Mouse (Mus musculus) layer of hippocampus, adult 8-10 months (tissue): ENCODE results near the gene Vmn1r10. TPM values are rescaled to one million over a fixed set of nuclear protein-coding genes. Genes with fewer than 3 reads are reported as not detected.

ENCODE experiments used
- DNase-seq, 2 experiments: peaks; one replicate each; pipeline ENCODE4 v3.0.0; 2022; ENCODE audit warnings: low spot score in 2 of 2
- total RNA-seq, 4 experiments: library from RNA; stranded (reverse); gene quantifications; 2 replicates each; pipeline ENCODE4 v1.2.4; 2022

Vmn1r10 gene
- total RNA-seq: not detected

DNA sequence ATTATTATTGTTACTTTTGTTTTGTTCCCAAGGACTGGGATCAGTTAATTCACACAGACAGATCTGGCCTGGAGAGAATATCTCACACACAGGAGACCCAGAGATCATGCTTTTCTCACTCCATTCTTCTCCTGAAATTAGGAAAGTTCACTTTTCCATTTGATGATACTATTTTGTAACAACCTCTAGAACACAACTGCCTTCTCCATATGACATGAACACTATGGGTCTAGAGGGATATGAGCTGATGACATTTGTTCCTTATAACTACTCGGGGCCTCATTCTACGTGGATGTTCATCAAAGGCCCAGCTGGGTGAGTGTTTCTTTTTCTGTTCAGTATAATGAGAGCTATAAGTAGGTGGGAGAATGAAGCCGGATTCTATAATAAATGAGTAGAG lies at the start of gene Vmn1r10:
Gene Vmn1r10, plus strand, starts transcription at position 301 of the 400 bp plus-strand sequence.
- DNase-seq: no peak

DNA sequence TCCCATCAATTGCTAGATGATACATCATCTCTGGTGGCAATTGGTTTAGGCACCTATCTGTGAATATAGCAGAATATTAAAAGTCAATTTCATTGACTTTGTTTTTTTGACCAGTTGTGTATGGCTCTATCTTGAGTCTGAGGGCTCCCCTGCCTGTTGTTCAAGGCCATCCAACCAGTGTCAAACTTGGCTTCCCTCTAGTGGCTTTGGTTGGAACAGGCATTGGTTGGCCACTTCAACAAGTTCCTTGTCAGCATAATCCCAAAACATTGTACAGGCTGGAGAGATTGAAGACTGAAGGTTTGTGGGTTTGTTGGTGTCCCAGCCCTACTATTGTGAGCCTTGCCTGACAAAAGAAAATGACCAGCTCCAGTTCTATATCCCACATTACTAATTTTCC lies 45.5 kb upstream of the Vmn1r10 start:
- DNase-seq: no peak

DNA sequence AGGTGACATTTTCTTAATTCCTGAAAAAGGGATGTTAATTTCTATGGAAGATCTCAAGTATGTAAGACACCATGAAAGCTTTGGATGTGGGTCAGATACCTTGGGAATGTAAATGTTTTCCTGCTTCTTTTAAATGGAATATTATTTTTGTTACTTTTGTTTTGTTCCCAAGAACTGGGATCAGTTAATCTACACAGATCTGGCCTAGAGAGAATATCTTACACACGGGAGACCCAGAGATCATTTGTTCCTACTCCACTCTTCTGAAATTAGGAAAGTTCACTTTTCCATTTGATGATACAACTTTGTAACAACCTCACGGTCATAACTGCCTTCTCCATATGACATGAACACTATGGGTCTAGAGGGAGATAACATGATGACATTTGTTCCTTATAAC lies 42.8 kb upstream of the Vmn1r10 start, which contains the start of gene Vmn1r9:
Gene Vmn1r9, plus strand, starts transcription at position 301 of the 400 bp plus-strand sequence.
- DNase-seq: no peak

DNA sequence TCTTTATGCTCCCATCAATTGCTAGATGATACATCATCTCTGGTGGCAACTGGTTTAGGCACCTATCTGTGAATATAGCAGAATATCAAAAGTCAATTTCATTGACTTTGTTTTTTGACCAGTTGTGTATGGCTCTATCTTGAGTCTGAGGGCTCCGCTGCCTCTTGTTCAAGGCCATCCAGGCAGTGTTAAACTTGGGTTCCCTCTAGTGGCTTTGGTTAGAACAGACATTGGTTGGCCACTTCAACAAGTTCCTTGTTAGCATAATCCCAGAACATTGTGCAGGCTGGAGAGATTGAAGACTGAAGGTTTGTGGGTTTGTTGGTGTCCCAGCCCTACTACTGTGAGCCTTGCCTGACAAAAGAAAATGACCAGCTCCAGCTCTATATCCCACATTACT lies 2.9 kb upstream of the Vmn1r10 start:
- DNase-seq: no peak

DNA sequence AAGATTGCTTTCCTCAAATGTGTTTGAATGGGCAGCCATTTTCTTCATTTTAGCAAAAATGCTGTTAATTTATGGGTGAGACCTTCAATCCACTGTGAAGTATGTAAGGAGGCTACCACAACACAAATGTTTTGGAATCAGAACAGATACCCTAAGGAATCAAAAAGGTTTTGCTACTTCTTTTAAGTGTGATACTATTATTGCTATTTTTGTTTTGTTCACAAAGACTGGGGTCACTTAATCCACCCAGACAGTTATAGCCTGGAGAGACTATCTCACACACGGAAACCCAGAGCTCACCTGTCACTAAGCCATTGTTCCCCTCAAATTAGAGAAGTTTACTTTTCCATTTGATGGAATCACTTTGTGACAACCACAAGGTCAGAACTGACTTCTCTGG lies 23.9 kb downstream of the Vmn1r10 start, which contains the start of gene Vmn1r11:
Gene Vmn1r11, plus strand, starts transcription at position 301 of the 400 bp plus-strand sequence.
- no peak for DNase-seq

DNA sequence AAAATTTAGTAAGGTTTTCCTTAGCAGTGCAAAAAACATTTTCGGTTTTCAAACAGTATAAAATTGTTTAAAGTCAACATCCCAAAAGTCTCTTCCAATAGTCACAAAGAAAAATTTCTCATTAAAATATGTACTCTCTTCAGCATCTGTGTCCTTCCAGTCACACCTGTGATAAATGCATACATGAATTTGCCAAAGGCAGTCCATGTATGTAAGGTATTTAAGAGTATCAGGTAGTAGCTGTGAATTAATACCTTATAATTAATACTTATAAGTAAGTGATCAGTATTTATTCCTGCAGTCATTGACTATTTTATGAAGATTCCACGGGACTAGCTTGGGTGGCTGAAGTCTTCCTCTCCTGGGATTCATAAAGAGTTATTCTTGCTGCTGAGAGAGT lies 47.4 kb downstream of the Vmn1r10 start, which contains the start of gene Vmn1r12:
Gene Vmn1r12, plus strand, starts transcription at position 301 of the 400 bp plus-strand sequence.
- DNase-seq: no peak

Other genes starting within 250 kb of the Vmn1r10 start
- 10 to 100 TPM; 35.6 to 39.9 (median 37.9) TPM for gene Nt5c3, start 185.5 kb upstream of the Vmn1r10 start, total RNA-seq
- under 1 TPM in 3 of 4 experiments, not detected in 1; 0.25 to 0.80 (median 0.43) TPM for gene Vmn1r4, start 185.4 kb upstream of the Vmn1r10 start, total RNA-seq
- gene Vmn1r5, start 139.2 kb upstream of the Vmn1r10 start, total RNA-seq: not detected
- gene Vmn1r6, start 112.2 kb upstream of the Vmn1r10 start, total RNA-seq: not detected
- not detected for gene Vmn1r7, start 84.1 kb upstream of the Vmn1r10 start, total RNA-seq
- gene Vmn1r8, start 77.2 kb upstream of the Vmn1r10 start, total RNA-seq: not detected
- gene Vmn1r9, start 42.7 kb upstream of the Vmn1r10 start, total RNA-seq: under 1 TPM in 1 of 4 experiments, not detected in 3; 0.07 TPM
- not detected for gene Vmn1r11, start 24.0 kb downstream of the Vmn1r10 start, total RNA-seq
- gene Vmn1r12, start 47.5 kb downstream of the Vmn1r10 start, total RNA-seq: under 1 TPM in 1 of 4 experiments, not detected in 3; 0.06 TPM
- gene Vmn1r13, start 93.8 kb downstream of the Vmn1r10 start, total RNA-seq: not detected
- gene Vmn1r14, start 122.2 kb downstream of the Vmn1r10 start, total RNA-seq: not detected
- gene Vmn1r15, start 148.5 kb downstream of the Vmn1r10 start, total RNA-seq: not detected
- not detected for gene Vmn1r16, start 220.0 kb downstream of the Vmn1r10 start, total RNA-seq